Mouse (Mus musculus) mesoderm, embryonic 11.5 days (tissue): Measurements from ENCODE around the gene Hdac11.
"Not testable (repeated sequence)": the region's sequence is repeated elsewhere in the genome, so short reads cannot be mapped to it uniquely, and the experiment has no call there.

Experiments
- DNase-seq: peaks from one replicate; pipeline ENCODE4 v3.0.0-alpha.2; 2012; ENCODE audit warnings: low read depth, low spot score

Hdac11 gene

GRCm38 (mm10) chr6:91202571-91202970 lies 46.1 kb downstream of the Hdac11 start:
- no peak for DNase-seq

GRCm38 (mm10) chr6:91205346-91205745 lies 48.9 kb downstream of the Hdac11 start:
- no peak for DNase-seq

DNA sequence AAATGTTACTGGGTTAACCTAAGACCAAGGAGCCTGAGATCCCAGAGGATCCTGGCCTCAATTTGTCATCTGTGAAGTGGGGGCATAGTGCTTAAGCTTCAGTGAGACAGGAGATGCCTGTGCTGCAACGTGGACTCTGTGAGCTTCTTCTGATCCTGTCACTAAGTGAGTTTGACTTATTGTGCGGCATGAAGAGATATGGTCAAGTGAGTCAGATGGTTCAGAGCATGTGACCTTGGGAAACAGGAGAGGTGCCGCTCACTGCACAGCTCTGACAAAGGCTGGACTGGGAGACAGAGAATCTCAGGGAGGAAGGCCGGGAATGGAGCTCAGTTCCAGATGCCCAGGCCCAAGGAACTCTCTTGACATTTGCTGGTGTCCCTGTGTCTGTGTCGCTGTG lies 49.3 kb downstream of the Hdac11 start:
- no peak for DNase-seq

GRCm38 (mm10) chr6:91207491-91207890 lies 51.0 kb downstream of the Hdac11 start:
- no peak for DNase-seq

- DNase-seq, result no peak
Measured at GRCm38 (mm10) chr6:91209780-91210179, 53.3 kb downstream of the Hdac11 start.

DNA sequence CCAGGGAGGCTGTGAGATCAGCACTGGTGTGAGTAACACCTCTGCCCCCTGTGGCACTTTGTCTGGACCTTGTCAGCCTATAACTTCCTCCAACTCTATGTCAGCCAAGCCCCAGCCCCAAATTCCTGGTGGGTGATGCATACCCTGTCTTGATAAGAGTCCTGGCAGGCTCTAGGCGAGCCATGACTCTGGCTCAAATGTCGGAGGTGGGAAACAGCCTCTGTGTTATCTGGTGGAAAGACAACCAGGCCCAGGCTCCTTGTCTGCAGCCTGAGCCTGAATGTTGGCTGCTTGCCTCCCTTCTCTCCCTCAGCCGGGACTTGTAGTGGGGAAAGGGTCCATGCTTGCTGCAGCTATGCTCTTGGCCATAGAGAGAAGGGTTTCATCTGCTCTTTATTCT lies 54.4 kb downstream of the Hdac11 start:
- no peak for DNase-seq

DNA sequence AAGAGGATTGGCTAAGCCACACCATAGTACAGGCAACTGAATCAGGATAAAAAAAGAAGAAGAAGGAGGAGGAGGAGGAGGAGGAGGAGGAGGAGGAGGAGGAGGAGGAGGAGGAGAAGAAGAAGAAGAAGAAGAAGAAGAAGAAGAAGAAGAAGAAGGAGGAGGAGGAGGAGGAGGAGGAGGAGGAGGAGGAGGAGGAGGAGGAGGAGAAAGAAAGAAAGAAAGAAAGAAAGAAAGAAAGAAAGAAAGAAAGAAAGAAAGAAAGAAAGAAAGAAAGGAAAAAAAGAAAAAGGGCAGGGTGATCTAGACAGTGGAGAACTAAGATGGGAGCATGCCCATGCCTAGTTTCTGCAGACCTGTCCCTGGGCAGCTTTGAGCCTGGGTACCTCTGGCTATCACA lies 55.7 kb downstream of the Hdac11 start, which contains the start of gene Fbln2:
Gene Fbln2 (plus strand): TSS at position 301 of the 400 bp plus-strand sequence.
- DNase-seq, result not testable (repeated sequence)

GRCm38 (mm10) chr6:91212571-91212970 lies 56.1 kb downstream of the Hdac11 start:
- DNase-seq, result peak; percentile 78

GRCm38 (mm10) chr6:91213287-91214218 lies 57.1 kb downstream of the Hdac11 start:
- no peak for DNase-seq

DNA sequence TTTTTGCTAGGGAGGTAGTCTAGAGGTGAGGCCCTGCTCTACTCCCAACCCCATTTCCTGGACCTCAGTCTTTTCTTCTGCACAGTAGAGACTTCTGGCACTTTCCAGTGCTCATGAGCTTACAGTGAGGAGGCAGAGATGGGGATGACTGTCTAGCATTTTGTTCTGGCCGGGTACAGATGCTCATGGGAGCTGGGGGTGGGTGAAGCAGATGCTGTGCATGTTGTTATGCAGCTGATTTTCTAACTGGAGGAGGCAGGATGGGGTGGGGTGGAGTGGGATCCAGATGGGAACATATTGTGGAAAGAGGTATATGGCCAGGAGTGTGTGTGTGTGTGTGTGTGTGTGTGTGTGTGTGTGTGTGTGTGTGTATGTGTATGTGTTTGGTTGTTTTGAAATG lies 59.0 kb downstream of the Hdac11 start:
- no peak for DNase-seq

DNA sequence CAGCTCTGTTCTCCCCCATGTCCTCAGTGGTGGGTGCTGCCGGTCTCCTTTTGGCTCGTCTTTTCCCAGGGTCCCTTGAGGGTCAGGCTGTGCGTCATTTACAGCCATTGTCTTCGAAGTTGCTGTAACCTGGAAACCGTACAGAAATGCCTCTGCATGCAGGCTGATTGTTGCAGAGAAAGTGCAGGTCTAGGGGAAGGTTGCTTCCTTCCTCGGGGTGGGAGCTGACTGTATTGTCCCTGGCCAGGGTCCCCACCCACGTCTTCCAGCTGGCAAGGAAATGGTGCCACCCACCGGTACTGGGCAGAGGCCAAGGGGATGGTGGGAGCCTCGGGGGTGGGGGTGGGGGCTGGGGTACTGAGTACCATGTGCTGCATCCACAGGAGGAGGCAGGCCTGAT lies 62.0 kb downstream of the Hdac11 start:
- no peak for DNase-seq

DNA sequence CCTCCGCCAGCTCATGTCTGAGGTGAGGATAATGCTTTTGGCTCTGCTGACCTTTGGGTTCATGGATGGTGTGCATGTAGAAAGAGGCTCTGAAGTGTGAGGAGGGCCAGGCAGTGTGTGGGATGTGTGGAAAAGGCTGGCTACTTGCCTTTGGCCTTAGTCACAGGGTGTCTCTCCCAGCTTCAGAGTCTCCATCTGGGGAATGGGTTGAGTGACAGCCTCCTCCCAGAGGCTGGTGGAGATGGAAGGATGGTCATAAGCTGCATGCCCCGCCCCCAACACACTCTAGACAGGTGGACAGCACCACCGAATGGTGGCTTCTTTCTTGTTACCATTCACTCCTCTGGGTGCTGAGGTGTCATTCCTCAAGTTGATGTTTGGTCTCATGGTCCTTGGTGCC lies 62.4 kb downstream of the Hdac11 start:
- no peak for DNase-seq

- no peak for DNase-seq
Measured at GRCm38 (mm10) chr6:91220062-91220461, 63.6 kb downstream of the Hdac11 start.

DNA sequence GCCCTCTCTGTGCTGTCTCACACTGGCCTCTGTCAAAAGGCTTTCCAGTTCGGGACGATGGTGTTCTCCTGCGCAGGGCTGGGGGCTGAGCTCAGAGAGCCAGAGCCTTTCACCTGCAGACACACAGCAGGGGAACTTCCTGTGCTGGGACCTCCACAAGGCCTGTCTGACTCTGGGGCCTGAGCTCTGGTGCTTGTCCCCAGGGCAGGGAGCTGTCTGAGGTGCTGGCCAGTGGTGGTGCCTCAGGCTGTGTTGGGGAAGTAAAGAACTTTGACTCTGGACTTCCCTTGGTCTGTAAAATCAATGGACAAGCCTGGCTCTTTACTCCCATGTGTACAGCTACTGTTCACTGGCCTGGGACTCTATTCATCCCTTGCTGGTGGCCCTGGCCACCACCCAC lies 64.6 kb downstream of the Hdac11 start:
- DNase-seq, result peak; percentile 48

GRCm38 (mm10) chr6:91222694-91223346 lies 66.4 kb downstream of the Hdac11 start:
- no peak for DNase-seq
